Mouse (Mus musculus) forebrain, embryonic 15.5 days (tissue): ENCODE data around the gene Ciao1. TPM values are rescaled to one million over a fixed set of nuclear protein-coding genes. Genes with fewer than 3 reads are reported as not detected.

Experiments
- ATAC-seq: fragments of 200-750 bp; cut with Nextera tagmentation; replicated peaks from 2 replicates; pipeline ENCODE4 v1.8.0; 2017; ENCODE audit warnings: mild to moderate bottlenecking, moderate TSS enrichment, moderate library complexity
- H3K27ac ChIP-seq: fragments of 300-500 bp; sonication (generic); replicated peaks from 2 replicates; pipeline ENCODE4 v1.5.1; 2015; ENCODE audit warnings: mild to moderate bottlenecking, inconsistent platforms
- H3K27me3 ChIP-seq: fragments of 300-500 bp; sonication (generic); 2 replicates; pipeline ENCODE4 v1.6.1; 2015; ENCODE audit warnings: inconsistent platforms
- H3K36me3 ChIP-seq: fragments of 300-500 bp; sonication (generic); 2 replicates; pipeline ENCODE4 v1.6.1; 2015; ENCODE audit warnings: mild to moderate bottlenecking, inconsistent platforms
- H3K4me1 ChIP-seq: fragments of 300-500 bp; sonication (generic); 2 replicates; pipeline ENCODE4 v1.6.1; 2015; ENCODE audit warnings: inconsistent platforms
- H3K4me2 ChIP-seq: fragments of 300-500 bp; sonication (generic); replicated peaks from 2 replicates; pipeline ENCODE4 v1.6.1; 2015; ENCODE audit warnings: mild to moderate bottlenecking, inconsistent platforms
- H3K4me3 ChIP-seq: fragments of 300-500 bp; sonication (generic); 2 replicates; pipeline ENCODE4 v1.5.1; 2015; ENCODE audit warnings: mild to moderate bottlenecking, inconsistent platforms
- H3K9ac ChIP-seq: fragments of 300-500 bp; sonication (generic); replicated peaks from 2 replicates; pipeline ENCODE4 v1.6.1; 2015; ENCODE audit warnings: mild to moderate bottlenecking, inconsistent platforms
- H3K9me3 ChIP-seq: fragments of 300-500 bp; sonication (generic); 2 replicates; pipeline ENCODE4 v1.6.1; 2016; ENCODE audit warnings: inconsistent platforms
- WGBS: fragments of 180-500 bp; shearing (Covaris S2); methylation state at CpG from one replicate; pipeline ENCODE4 v1.1.7; 2015; ENCODE audit warnings: mixed read lengths; 5-methylcytosine and 5-hydroxymethylcytosine counted together
- polyA plus RNA-seq: library from polyadenylated mRNA; unstranded; fragments of >200 nt; fragmentation: Nextera tagmentation; extraction: Ambion mirVana; gene quantifications from 2 replicates; pipeline ENCODE4 v1.2.1, GENCODE M21; 2015

The Ciao1 gene
- polyA plus RNA-seq, 1 experiment from 2014 or later: 67.6 TPM

GRCm38 (mm10) chr2:127269491-127270299 lies 22.1 kb upstream of the Ciao1 start, which contains the start of gene Stard7:
Gene Stard7, plus strand, starts transcription at chr2:127270218.
- WGBS: under 1% methylated on average over 49 of the region's 49 CpGs
- H3K4me3 ChIP-seq: peak within 1 kb of the TSS; percentile 90
- peak; percentile 99 for ATAC-seq

GRCm38 (mm10) chr2:127267854-127268253 lies 20.2 kb upstream of the Ciao1 start:
- Histone ChIP-seq H3K4me1 (peaks cover 19% of the 10 kb centered on the region), H3K4me3 (no peak overlapping the region), H3K36me3 (no peaks in the 10 kb centered on the region), H3K27ac (no peak overlapping the region), H3K9ac (no peak overlapping the region), H3K27me3 (no peaks in the 10 kb centered on the region), H3K4me2 (no peak overlapping the region), H3K9me3 (no peaks in the 10 kb centered on the region)
- WGBS: 34% methylated on average over 4 of the region's 4 CpGs
- ATAC-seq: no peak

More at GRCm38 (mm10) chr2:127269491-127270299, 22.1 kb upstream of the Ciao1 start, which contains the start of gene Stard7:
- H3K27ac ChIP-seq: peak within 1 kb of the TSS; percentile 93
- H3K9me3 ChIP-seq: no peaks in the 10 kb centered on the region
- H3K27me3 ChIP-seq: no peaks in the 10 kb centered on the region
- no peaks in the 10 kb centered on the region for H3K36me3 ChIP-seq
- peaks cover 24% of the 10 kb centered on the region for H3K4me1 ChIP-seq
- H3K4me2 ChIP-seq: peak within 1 kb of the TSS; percentile 88
- H3K9ac ChIP-seq: peak within 1 kb of the TSS; percentile 88

GRCm38 (mm10) chr2:127262480-127262879 lies 14.9 kb upstream of the Ciao1 start:
- Histone ChIP-seq H3K4me1 (no peaks in the 10 kb centered on the region), H3K4me2 (no peak overlapping the region), H3K9me3 (no peaks in the 10 kb centered on the region), H3K27ac (no peak overlapping the region), H3K9ac (no peak overlapping the region), H3K27me3 (no peaks in the 10 kb centered on the region), H3K36me3 (peaks cover 24% of the 10 kb centered on the region), H3K4me3 (no peak overlapping the region)
- no peak for ATAC-seq

DNA sequence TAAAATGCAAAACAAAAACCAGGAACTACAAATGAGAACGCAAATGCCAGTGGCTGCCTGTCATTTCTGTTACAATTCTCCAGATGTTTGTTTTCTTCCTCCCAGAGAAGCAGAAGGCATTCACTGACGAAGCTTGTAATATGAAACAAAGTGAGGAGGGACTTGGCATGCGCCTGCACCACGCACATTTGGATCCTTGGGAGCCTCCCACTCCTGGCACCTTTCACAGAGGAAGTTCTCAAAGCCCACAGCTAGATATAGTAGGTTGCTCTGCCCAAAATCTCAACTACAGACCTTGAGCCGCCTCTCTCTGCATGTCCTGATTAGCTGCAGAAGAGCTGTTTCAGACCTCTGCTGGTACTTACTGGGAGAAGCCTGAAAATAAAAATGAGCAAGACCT lies 11.7 kb upstream of the Ciao1 start:
- peaks cover 35% of the 10 kb centered on the region for H3K36me3 ChIP-seq
- H3K4me2 ChIP-seq: no peak overlapping the region
- WGBS: 85% methylated on average over 5 of the region's 5 CpGs
- no peaks in the 10 kb centered on the region for H3K9me3 ChIP-seq
- no peak overlapping the region for H3K4me3 ChIP-seq
- no peak for ATAC-seq
- H3K27me3 ChIP-seq: no peaks in the 10 kb centered on the region
- H3K4me1 ChIP-seq: no peaks in the 10 kb centered on the region
- no peak overlapping the region for H3K9ac ChIP-seq
- no peak overlapping the region for H3K27ac ChIP-seq

- Histone ChIP-seq H3K36me3 (peaks cover 35% of the 10 kb centered on the region), H3K4me1 (peaks cover 7% of the 10 kb centered on the region), H3K27ac (no peak overlapping the region), H3K4me2 (no peak overlapping the region), H3K27me3 (no peaks in the 10 kb centered on the region), H3K9me3 (no peaks in the 10 kb centered on the region), H3K4me3 (no peak overlapping the region), H3K9ac (no peak overlapping the region)
- 89% methylated on average over 6 of the region's 6 CpGs for WGBS
- no peak for ATAC-seq
Measured at GRCm38 (mm10) chr2:127255294-127255693, 7.7 kb upstream of the Ciao1 start.

GRCm38 (mm10) chr2:127254604-127255134 lies 7.1 kb upstream of the Ciao1 start:
- peaks cover 31% of the 10 kb centered on the region for H3K36me3 ChIP-seq
- no peak overlapping the region for H3K27ac ChIP-seq
- H3K4me1 ChIP-seq: peaks cover 13% of the 10 kb centered on the region
- H3K9ac ChIP-seq: no peak overlapping the region
- no peak overlapping the region for H3K4me2 ChIP-seq
- no peaks in the 10 kb centered on the region for H3K27me3 ChIP-seq
- H3K9me3 ChIP-seq: no peaks in the 10 kb centered on the region
- no peak for ATAC-seq
- no peak overlapping the region for H3K4me3 ChIP-seq
- WGBS: 87% methylated on average over 3 of the region's 3 CpGs

DNA sequence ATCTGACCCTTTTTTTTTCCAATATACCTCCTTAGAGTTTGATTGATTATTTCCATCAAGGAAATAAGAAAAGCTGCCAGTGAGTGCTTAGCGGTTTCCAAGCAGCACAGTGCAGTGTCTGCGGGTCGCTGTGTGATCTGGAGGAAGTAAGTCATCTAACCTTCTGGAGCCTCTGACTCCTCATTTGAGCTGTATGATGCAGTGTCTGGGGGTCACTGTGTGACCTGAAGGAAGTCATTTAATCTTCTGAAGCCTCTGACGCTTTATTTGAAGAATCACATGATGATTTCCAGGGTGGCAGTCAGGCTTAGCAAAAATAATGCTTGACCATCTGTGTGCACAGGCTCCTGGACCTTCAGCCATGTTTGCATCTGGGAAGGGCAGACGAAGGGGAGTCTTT lies 5.2 kb upstream of the Ciao1 start:
- no peak for ATAC-seq
- H3K27ac ChIP-seq: no peak overlapping the region
- H3K36me3 ChIP-seq: peaks cover 14% of the 10 kb centered on the region; the same call in 1 of the 2 replicates
- WGBS: 87% methylated on average over 5 of the region's 5 CpGs
- H3K9me3 ChIP-seq: no peaks in the 10 kb centered on the region
- no peak overlapping the region for H3K4me3 ChIP-seq
- H3K9ac ChIP-seq: no peak overlapping the region
- H3K4me1 ChIP-seq: peaks cover 26% of the 10 kb centered on the region
- H3K4me2 ChIP-seq: no peak overlapping the region
- H3K27me3 ChIP-seq: no peaks in the 10 kb centered on the region

DNA sequence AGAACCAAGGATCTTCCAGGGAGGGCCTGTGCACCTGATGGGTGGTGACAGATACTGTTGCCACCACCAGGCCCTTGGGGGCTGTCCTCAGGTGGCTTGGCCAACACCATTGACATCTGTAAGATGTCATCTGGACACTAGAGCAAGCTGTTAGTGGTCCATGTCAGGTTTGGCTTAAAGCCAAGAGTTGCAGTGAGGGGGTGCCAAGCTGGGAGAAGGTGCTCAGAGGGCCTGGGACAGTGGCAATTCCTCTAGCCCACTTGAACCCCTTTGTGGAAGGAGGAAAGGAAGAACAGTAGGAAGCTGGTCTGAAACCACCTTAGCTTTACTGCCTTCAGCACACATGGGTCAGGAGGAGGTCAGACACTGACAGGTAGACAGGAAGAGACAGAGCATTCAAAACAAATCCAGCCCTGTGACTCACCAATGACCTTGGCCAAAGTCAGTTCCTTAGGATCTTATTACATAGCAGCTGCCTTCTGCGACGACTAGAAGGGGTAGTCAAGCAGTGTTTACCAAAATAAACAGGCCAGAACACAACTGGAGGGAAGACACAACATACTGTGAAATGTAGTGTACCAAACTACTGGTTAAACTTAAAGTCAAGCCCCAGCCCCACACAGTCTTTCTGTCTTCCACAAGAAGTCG lies 4.4 kb upstream of the Ciao1 start:
- Histone ChIP-seq H3K4me2 (no peak overlapping the region), H3K9ac (no peak overlapping the region)
- 87% methylated on average over 3 of the region's 3 CpGs for WGBS

GRCm38 (mm10) chr2:127251457-127251856 lies 3.8 kb upstream of the Ciao1 start:
- WGBS: 70% methylated on average over 3 of the region's 3 CpGs
- no peak overlapping the region for H3K27ac ChIP-seq

More for the DNA sequence above, 4.4 kb upstream of the Ciao1 start:
- H3K9me3 ChIP-seq: no peaks in the 10 kb centered on the region
- H3K4me3 ChIP-seq: no peak overlapping the region
- H3K4me1 ChIP-seq: peaks cover 28% of the 10 kb centered on the region
- peaks cover 6% of the 10 kb centered on the region; the same call in 1 of the 2 replicates for H3K36me3 ChIP-seq
- no peak overlapping the region for H3K27ac ChIP-seq
- no peak for ATAC-seq
- no peaks in the 10 kb centered on the region for H3K27me3 ChIP-seq

DNA sequence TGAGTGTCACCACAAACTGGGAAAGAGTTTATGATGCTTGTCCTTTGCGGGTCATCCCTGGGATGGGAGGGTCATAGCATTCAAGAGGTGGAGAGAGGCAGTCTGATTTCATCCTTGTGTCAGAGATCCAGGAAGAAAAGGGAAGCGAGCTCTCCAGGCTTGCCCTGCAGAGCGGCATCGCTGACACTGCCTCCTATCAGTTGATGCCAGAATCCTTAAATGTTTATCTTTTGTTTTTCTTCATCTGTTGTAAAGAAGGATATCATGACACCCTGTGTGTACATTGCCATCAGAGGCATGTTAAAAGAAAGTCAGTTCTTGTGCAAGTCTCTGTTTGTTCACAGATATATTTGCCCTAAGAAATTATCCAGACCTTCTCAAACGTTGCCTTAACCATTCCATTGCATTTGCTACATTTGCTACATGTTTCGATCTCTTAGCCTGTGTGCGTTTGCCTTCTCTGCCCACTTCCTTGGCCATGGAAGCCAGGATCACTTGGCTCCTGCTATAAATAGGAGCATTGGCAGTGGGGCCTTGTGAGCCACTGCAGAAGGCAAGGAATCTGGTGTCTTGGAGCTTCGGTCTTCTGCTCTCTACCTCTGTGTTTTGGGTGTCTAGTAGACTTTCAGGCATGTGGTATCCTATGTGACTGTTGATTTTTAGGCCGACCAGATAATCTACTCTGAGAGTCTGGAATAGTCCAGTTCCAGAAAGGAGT lies 2.8 kb upstream of the Ciao1 start:
- H3K4me3 ChIP-seq: no peak overlapping the region
- H3K27ac ChIP-seq: no peak overlapping the region
- no peak overlapping the region; the same call in 1 of the 2 replicates for H3K9ac ChIP-seq
- no peak overlapping the region for H3K4me2 ChIP-seq
- peaks cover 7% of the 10 kb centered on the region for H3K36me3 ChIP-seq
- ATAC-seq: no peak
- no peaks in the 10 kb centered on the region for H3K27me3 ChIP-seq
- WGBS: 94% methylated on average over 9 of the region's 9 CpGs
- H3K9me3 ChIP-seq: no peaks in the 10 kb centered on the region
- H3K4me1 ChIP-seq: peaks cover 36% of the 10 kb centered on the region

More at GRCm38 (mm10) chr2:127251457-127251856, 3.8 kb upstream of the Ciao1 start:
- H3K9ac ChIP-seq: no peak overlapping the region
- no peak overlapping the region for H3K4me3 ChIP-seq
- peaks cover 33% of the 10 kb centered on the region for H3K4me1 ChIP-seq
- 0 out of 2 replicates have a peak, but pooled peaks cover 3% of the 10 kb centered on the region for H3K36me3 ChIP-seq
- H3K4me2 ChIP-seq: no peak overlapping the region
- H3K27me3 ChIP-seq: no peaks in the 10 kb centered on the region
- ATAC-seq: no peak
- no peaks in the 10 kb centered on the region for H3K9me3 ChIP-seq

DNA sequence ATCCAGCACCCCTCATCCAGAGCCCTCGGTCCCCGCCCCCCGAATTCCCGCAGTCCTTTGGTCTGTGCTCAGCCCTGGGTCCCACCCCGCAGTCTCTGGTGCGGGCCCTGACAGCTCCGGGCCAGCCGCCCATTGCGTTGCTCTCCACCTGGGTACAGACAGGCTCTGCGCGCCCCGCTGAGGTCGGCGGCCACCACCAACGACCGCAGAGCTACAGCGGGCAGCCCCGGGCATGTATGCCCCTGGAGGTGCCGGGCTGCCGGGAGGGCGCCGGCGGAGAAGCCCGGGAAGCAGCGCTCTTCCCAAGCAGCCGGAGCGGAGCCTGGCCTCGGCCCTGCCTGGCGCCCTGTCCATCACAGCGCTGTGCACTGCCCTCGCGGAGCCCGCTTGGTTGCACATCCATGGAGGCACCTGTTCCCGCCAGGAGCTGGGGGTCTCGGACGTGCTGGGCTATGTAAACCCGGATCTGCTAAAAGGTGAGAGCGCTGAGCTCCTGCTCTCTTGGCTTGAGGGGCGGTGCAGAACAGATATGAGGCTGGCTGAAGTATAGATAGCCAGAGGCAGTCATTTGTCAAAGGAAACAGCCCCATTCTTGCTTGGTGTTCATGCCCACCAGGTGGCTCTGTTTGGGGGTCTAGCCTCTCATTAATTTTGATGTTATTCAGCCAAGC lies 853 bp upstream of the Ciao1 start:
- under 1% methylated on average over 39 of the region's 39 CpGs for WGBS
- H3K4me2 ChIP-seq: peak overlapping the region; percentile 95
- H3K9ac ChIP-seq: peak overlapping the region; percentile 86

More for the DNA sequence above, 853 bp upstream of the Ciao1 start:
- no peaks in the 10 kb centered on the region for H3K27me3 ChIP-seq
- H3K27ac ChIP-seq: peak overlapping the region; percentile 84
- ATAC-seq: peak; percentile 67
- no peaks in the 10 kb centered on the region for H3K9me3 ChIP-seq
- H3K4me3 ChIP-seq: peak overlapping the region; percentile 94
- H3K36me3 ChIP-seq: peaks cover 26% of the 10 kb centered on the region
- H3K4me1 ChIP-seq: peaks cover 36% of the 10 kb centered on the region
